Mouse (Mus musculus) ES-CJ7 (cell line): ENCODE measurements around the gene B3gat3.
A peak's percentile ranks its signal among the peaks of the same experiment; 100 is the strongest.

Experiments
- DNase-seq: peaks from one replicate; pipeline ENCODE4 v3.0.0; 2011; ENCODE audit warnings: low read depth, low spot score

Gene B3gat3

GRCm38 (mm10) chr19:8897865-8898495 lies 22.2 kb upstream of the B3gat3 start, which contains the start of gene Ganab:
Ganab (plus strand) TSS chr19:8898071.
- DNase-seq: peak; percentile 95

GRCm38 (mm10) chr19:8898576-8898975 lies 21.6 kb upstream of the B3gat3 start:
- DNase-seq: no peak

- no peak for DNase-seq
Measured at GRCm38 (mm10) chr19:8899079-8899478, 21.1 kb upstream of the B3gat3 start.

- no peak for DNase-seq
Measured at GRCm38 (mm10) chr19:8903412-8903811, 16.8 kb upstream of the B3gat3 start.

GRCm38 (mm10) chr19:8908531-8908930 lies 11.6 kb upstream of the B3gat3 start:
- DNase-seq: no peak

GRCm38 (mm10) chr19:8911810-8912209 lies 8.4 kb upstream of the B3gat3 start:
- no peak for DNase-seq

GRCm38 (mm10) chr19:8914212-8914611 lies 6.0 kb upstream of the B3gat3 start:
- no peak for DNase-seq

- no peak for DNase-seq
Measured at GRCm38 (mm10) chr19:8919000-8919399, 1.2 kb upstream of the B3gat3 start.

GRCm38 (mm10) chr19:8919684-8920072 lies 496 bp upstream of the B3gat3 start:
- no peak for DNase-seq

GRCm38 (mm10) chr19:8920836-8921291 lies 690 bp downstream of the B3gat3 start:
- peak; percentile 67 for DNase-seq

GRCm38 (mm10) chr19:8921741-8922140 lies 1.6 kb downstream of the B3gat3 start:
- DNase-seq: no peak

- DNase-seq: no peak
Measured at GRCm38 (mm10) chr19:8926766-8927165, 6.6 kb downstream of the B3gat3 start.

- no peak for DNase-seq
Measured at GRCm38 (mm10) chr19:8927891-8928525, 7.8 kb downstream of the B3gat3 start.

- DNase-seq: no peak
Measured at GRCm38 (mm10) chr19:8928689-8929223, 8.6 kb downstream of the B3gat3 start.

GRCm38 (mm10) chr19:8929224-8930088 lies 9.3 kb downstream of the B3gat3 start, which contains the start of the genes Rom1 and Eml3:
Rom1 (minus strand) TSS chr19:8929356.
Eml3 (plus strand) TSS chr19:8929552.
- peak; percentile 83 for DNase-seq

GRCm38 (mm10) chr19:8930117-8930516 lies 9.9 kb downstream of the B3gat3 start:
- DNase-seq: no peak

GRCm38 (mm10) chr19:8930771-8931170 lies 10.6 kb downstream of the B3gat3 start:
- DNase-seq: no peak

- no peak for DNase-seq
Measured at GRCm38 (mm10) chr19:8936736-8937135, 16.6 kb downstream of the B3gat3 start.

GRCm38 (mm10) chr19:8940526-8941133 lies 20.5 kb downstream of the B3gat3 start:
- peak; percentile 55 for DNase-seq

GRCm38 (mm10) chr19:8941136-8941514 lies 21.0 kb downstream of the B3gat3 start:
- DNase-seq: no peak

- peak; percentile 95 for DNase-seq
Measured at GRCm38 (mm10) chr19:8941515-8942217, 21.5 kb downstream of the B3gat3 start, which contains the start of gene Mta2. Mta2 (plus strand) TSS chr19:8941875.
